Mouse (Mus musculus): ENCODE data around the gene Cdnf. TPM values are rescaled to one million over a fixed set of nuclear protein-coding genes. Genes with fewer than 3 reads are reported as not detected.

Gene Cdnf
- polyA plus RNA-seq (2016; fragmentation: Nextera tagmentation; extraction: Ambion mirVana), result 0.08 and 0.23 TPM in 2 replicates

DNA sequence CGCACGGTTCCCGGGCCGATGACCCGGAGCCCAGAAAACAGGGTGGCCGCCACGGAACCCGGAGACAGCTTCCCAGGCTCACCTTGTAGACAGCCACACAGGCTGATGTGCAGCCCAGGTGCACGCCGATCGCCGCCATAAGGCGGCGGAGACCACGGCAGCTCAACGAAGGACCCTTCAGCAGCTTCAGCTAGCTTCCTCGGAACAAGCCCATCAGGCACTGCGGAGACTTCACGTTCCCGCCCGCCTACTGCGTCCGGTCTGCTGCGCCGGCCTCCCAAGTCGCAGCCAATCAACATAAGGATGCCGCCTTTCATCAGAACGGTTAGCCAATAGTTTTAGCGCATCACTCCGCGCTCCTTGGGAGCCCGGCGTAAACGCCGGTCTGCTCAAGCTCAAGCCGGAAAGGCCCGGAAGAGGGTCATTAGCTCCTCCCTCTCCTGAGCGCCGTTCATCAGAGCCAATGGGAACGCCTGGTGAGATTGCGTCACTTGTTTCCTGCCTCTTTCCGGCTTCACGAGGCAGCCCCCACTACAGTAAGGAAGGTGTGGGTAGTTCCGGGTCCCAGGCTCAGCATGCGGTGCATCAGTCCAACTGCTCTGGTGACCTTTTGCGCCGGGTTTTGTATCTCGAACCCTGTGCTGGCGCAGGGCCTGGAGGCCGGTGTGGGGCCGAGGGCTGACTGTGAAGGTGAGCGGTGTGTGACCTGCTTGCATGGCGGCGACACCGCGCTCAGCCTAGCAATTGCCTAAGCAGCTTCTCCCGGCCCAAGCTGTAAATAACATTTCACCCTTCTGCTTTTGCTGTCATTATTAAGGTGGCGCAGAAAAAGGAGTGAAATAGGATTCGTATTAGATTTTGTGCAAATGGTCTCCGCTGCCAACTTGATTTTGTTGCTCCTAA, at the start of gene Cdnf, which contains the start of the genes Gm45902 and Hspa14:
Gene Cdnf (plus strand): TSS at position 479 of the 903 bp plus-strand sequence.
Gene Gm45902 (minus strand): TSS at position 239 of the 903 bp plus-strand sequence.
Gene Hspa14 (minus strand): TSS at position 263 of the 903 bp plus-strand sequence.
- no peaks in the 10 kb centered on the region for H3K27me3 ChIP-seq (replicated peaks)
- under 1% methylated on average over 60 of the region's 60 CpGs for WGBS
- H3K9ac ChIP-seq, result peak within 1 kb of the TSS; percentile 88
- peaks cover 17% of the 10 kb centered on the region for H3K36me3 ChIP-seq
- peak; percentile 100 for ATAC-seq (ENCODE audit: low FRiP score, low read depth)
- H3K4me2 ChIP-seq (replicated peaks), result peak within 1 kb of the TSS; percentile 79
- H3K4me1 ChIP-seq, result peaks cover 8% of the 10 kb centered on the region
- peak within 1 kb of the TSS; percentile 72 for H3K4me3 ChIP-seq
- H3K9me3 ChIP-seq, result no peaks in the 10 kb centered on the region
- peak within 1 kb of the TSS; percentile 60 for H3K27ac ChIP-seq

GRCm38 (mm10) chr2:3473891-3474290, 38.9 kb upstream of the Cdnf start:
- H3K4me3 ChIP-seq, result peak overlapping the region; percentile 94
- H3K4me2 ChIP-seq (replicated peaks), result peak overlapping the region; percentile 74
- no peaks in the 10 kb centered on the region for H3K9me3 ChIP-seq
- peaks cover 10% of the 10 kb centered on the region; the same call in 1 of the 2 replicates for H3K4me1 ChIP-seq
- peak overlapping the region; percentile 84 for H3K9ac ChIP-seq
- WGBS, result under 1% methylated on average over 12 of the region's 12 CpGs
- ATAC-seq (ENCODE audit: low FRiP score, low read depth), result no peak
- H3K27ac ChIP-seq, result peak overlapping the region; percentile 89
- H3K36me3 ChIP-seq, result 0 out of 2 replicates have a peak, but pooled peaks cover 7% of the 10 kb centered on the region
- H3K27me3 ChIP-seq (replicated peaks), result no peaks in the 10 kb centered on the region

- Histone ChIP-seq H3K36me3 (0 out of 2 replicates have a peak, but pooled peaks cover 7% of the 10 kb centered on the region), H3K27ac (peak overlapping the region; percentile 89), H3K4me2 (replicated peaks) (peak overlapping the region; percentile 74), H3K4me3 (peak overlapping the region; percentile 94), H3K9me3 (no peaks in the 10 kb centered on the region), H3K4me1 (peaks cover 10% of the 10 kb centered on the region; the same call in 1 of the 2 replicates), H3K27me3 (replicated peaks) (no peaks in the 10 kb centered on the region), H3K9ac (peak overlapping the region; percentile 84)
- ATAC-seq (ENCODE audit: low FRiP score, low read depth), result peak; percentile 80
- WGBS, result under 1% methylated on average over 46 of the region's 46 CpGs
These were observed 38.4 kb upstream of the Cdnf start for GRCm38 (mm10) chr2:3474361-3474805.

- ATAC-seq (ENCODE audit: low FRiP score, low read depth), result peak; percentile 97
These were observed 38.0 kb upstream of the Cdnf start, which contains the start of gene Suv39h2 for GRCm38 (mm10) chr2:3474861-3475283. Suv39h2 (minus strand) TSS chr2:3475031.

GRCm38 (mm10) chr2:3475746-3476251, 37.0 kb upstream of the Cdnf start:
- peak overlapping the region; percentile 74 for H3K4me2 ChIP-seq (replicated peaks)
- peaks cover 10% of the 10 kb centered on the region; the same call in 1 of the 2 replicates for H3K4me1 ChIP-seq
- no peak for ATAC-seq (ENCODE audit: low FRiP score, low read depth)
- 0 out of 2 replicates have a peak, but pooled peaks cover 7% of the 10 kb centered on the region for H3K36me3 ChIP-seq
- 0 out of 2 replicates have a peak overlapping the region, but pooled peaks have one; percentile 84 for H3K9ac ChIP-seq
- H3K27me3 ChIP-seq (replicated peaks), result no peaks in the 10 kb centered on the region
- H3K4me3 ChIP-seq, result no peak overlapping the region
- H3K9me3 ChIP-seq, result no peaks in the 10 kb centered on the region
- 59% methylated on average over 3 of the region's 3 CpGs for WGBS
- H3K27ac ChIP-seq, result no peak overlapping the region

More at GRCm38 (mm10) chr2:3474861-3475283, 38.0 kb upstream of the Cdnf start, which contains the start of gene Suv39h2:
- under 1% methylated on average over 40 of the region's 42 CpGs for WGBS
- peak within 1 kb of the TSS; percentile 74 for H3K4me2 ChIP-seq (replicated peaks)
- no peaks in the 10 kb centered on the region for H3K9me3 ChIP-seq
- H3K27me3 ChIP-seq (replicated peaks), result no peaks in the 10 kb centered on the region
- H3K9ac ChIP-seq, result peak within 1 kb of the TSS; percentile 84
- H3K27ac ChIP-seq, result peak within 1 kb of the TSS; percentile 89
- peaks cover 10% of the 10 kb centered on the region; the same call in 1 of the 2 replicates for H3K4me1 ChIP-seq
- 0 out of 2 replicates have a peak, but pooled peaks cover 7% of the 10 kb centered on the region for H3K36me3 ChIP-seq
- H3K4me3 ChIP-seq, result peak within 1 kb of the TSS; percentile 94

- no peak overlapping the region for H3K4me3 ChIP-seq
- no peaks in the 10 kb centered on the region for H3K9me3 ChIP-seq
- H3K4me2 ChIP-seq (replicated peaks), result no peak overlapping the region
- WGBS, result 80% methylated on average over 3 of the region's 3 CpGs
- H3K36me3 ChIP-seq, result no peaks in the 10 kb centered on the region
- ATAC-seq (ENCODE audit: low FRiP score, low read depth), result no peak
- H3K27me3 ChIP-seq (replicated peaks), result no peaks in the 10 kb centered on the region
- 0 out of 2 replicates have a peak, but pooled peaks cover 3% of the 10 kb centered on the region for H3K4me1 ChIP-seq
- no peak overlapping the region for H3K9ac ChIP-seq
- H3K27ac ChIP-seq, result no peak overlapping the region
These were observed 32.6 kb upstream of the Cdnf start for GRCm38 (mm10) chr2:3480239-3480638.

GRCm38 (mm10) chr2:3489816-3490215, 23.0 kb upstream of the Cdnf start:
- 90% methylated on average over 3 of the region's 3 CpGs for WGBS
- Histone ChIP-seq H3K27ac (no peak overlapping the region), H3K9ac (no peak overlapping the region), H3K4me1 (no peaks in the 10 kb centered on the region), H3K27me3 (replicated peaks) (no peaks in the 10 kb centered on the region), H3K9me3 (no peaks in the 10 kb centered on the region), H3K36me3 (peaks cover 49% of the 10 kb centered on the region), H3K4me3 (no peak overlapping the region), H3K4me2 (replicated peaks) (no peak overlapping the region)
- no peak for ATAC-seq (ENCODE audit: low FRiP score, low read depth)

GRCm38 (mm10) chr2:3493833-3494409, 18.9 kb upstream of the Cdnf start:
- no peaks in the 10 kb centered on the region for H3K27me3 ChIP-seq (replicated peaks)
- no peak overlapping the region for H3K9ac ChIP-seq
- no peak for ATAC-seq (ENCODE audit: low FRiP score, low read depth)
- no peak overlapping the region for H3K4me2 ChIP-seq (replicated peaks)
- peaks cover 72% of the 10 kb centered on the region for H3K36me3 ChIP-seq
- WGBS, result 92% methylated on average over 3 of the region's 3 CpGs
- H3K4me3 ChIP-seq, result no peak overlapping the region
- no peaks in the 10 kb centered on the region for H3K9me3 ChIP-seq
- no peak overlapping the region for H3K27ac ChIP-seq
- no peaks in the 10 kb centered on the region for H3K4me1 ChIP-seq

- Histone ChIP-seq H3K36me3 (peaks cover 45% of the 10 kb centered on the region), H3K27ac (no peak overlapping the region), H3K4me2 (replicated peaks) (no peak overlapping the region), H3K9ac (no peak overlapping the region), H3K4me3 (no peak overlapping the region), H3K9me3 (no peaks in the 10 kb centered on the region), H3K4me1 (no peaks in the 10 kb centered on the region), H3K27me3 (replicated peaks) (no peaks in the 10 kb centered on the region)
- ATAC-seq (ENCODE audit: low FRiP score, low read depth), result no peak
- WGBS, result 96% methylated on average over 6 of the region's 6 CpGs
These were observed 13.3 kb upstream of the Cdnf start for GRCm38 (mm10) chr2:3499543-3499942.

DNA sequence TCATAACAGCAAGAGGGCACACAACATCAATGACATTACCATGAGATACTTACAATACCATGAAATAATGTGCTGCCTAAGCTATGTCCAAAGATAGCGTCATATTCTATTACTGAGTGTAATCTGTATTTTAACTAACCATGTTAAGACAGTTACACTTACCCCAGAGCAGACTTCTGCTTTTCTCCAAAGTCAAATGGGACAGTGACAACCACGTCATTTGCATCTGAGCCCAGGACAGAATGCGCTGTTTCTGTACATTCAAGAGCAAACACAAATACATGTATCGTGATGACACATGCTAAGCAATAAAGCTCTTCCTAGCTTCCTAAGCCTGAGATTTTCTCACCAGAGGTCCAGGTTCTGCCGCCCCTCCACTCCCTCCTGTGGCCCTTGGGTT, 11.9 kb upstream of the Cdnf start:
- no peak overlapping the region for H3K27ac ChIP-seq
- no peak for ATAC-seq (ENCODE audit: low FRiP score, low read depth)
- H3K9ac ChIP-seq, result no peak overlapping the region
- H3K4me1 ChIP-seq, result no peaks in the 10 kb centered on the region
- no peak overlapping the region for H3K4me2 ChIP-seq (replicated peaks)
- H3K27me3 ChIP-seq (replicated peaks), result no peaks in the 10 kb centered on the region
- 96% methylated on average over 5 of the region's 5 CpGs for WGBS
- peaks cover 46% of the 10 kb centered on the region for H3K36me3 ChIP-seq
- H3K4me3 ChIP-seq, result no peak overlapping the region
- no peaks in the 10 kb centered on the region for H3K9me3 ChIP-seq

DNA sequence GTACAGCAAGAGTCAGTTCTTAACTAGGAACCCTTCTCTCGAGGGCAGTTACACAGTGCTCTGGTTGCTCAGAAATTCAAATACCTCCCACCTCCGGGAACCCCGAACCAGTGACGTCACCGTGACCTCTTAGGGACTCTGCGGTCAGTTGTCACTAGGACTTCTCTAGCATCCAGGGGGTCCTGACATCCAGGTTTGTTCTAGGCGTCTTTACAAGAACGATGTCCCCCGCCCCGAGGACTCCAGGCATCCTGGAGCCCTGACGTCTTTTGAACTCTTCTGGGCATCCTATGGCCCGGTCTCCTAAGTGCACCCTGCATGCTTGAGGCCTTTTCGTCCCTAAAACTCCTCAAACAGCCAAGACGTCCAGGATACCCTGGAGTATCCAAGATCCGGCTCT, 754 bp upstream of the Cdnf start:
- Histone ChIP-seq H3K4me1 (peaks cover 8% of the 10 kb centered on the region), H3K4me2 (replicated peaks) (peak overlapping the region; percentile 79), H3K4me3 (peak overlapping the region; percentile 72), H3K36me3 (peaks cover 24% of the 10 kb centered on the region), H3K27ac (peak overlapping the region; percentile 60; the same call in 1 of the 2 replicates), H3K27me3 (replicated peaks) (no peaks in the 10 kb centered on the region), H3K9me3 (no peaks in the 10 kb centered on the region), H3K9ac (peak overlapping the region; percentile 88)
- no peak; the same call in 1 of the 2 replicates for ATAC-seq (ENCODE audit: low FRiP score, low read depth)
- under 1% methylated on average over 15 of the region's 15 CpGs for WGBS

All from neural tube, embryonic 12.5 days (tissue).